Mouse (Mus musculus) spleen, adult 2 months (tissue): ENCODE data around the gene Coro1c. TPM values are rescaled to one million over a fixed set of nuclear protein-coding genes. Genes with fewer than 3 reads are reported as not detected.

ENCODE experiments used
- DNase-seq, 2 experiments: peaks; one replicate each; pipeline versions ENCODE4 v3.0.0 to v3.0.0-alpha.2; 2012 to 2021; ENCODE audit warnings: low spot score in 2 of 2, low read depth in 1 of 2
- H3K27ac ChIP-seq: fragments of 200-500 bp; 2 replicates; pipeline ENCODE4 v1.5.1; 2012; ENCODE audit warnings: low read length, inconsistent platforms; ENCODE audit not compliant: insufficient read depth
- H3K27me3 ChIP-seq: fragments of 200-500 bp; 2 replicates; pipeline ENCODE4 v1.6.1; 2012; ENCODE audit warnings: mild to moderate bottlenecking, moderate library complexity, low read length, inconsistent platforms; ENCODE audit not compliant: control insufficient read depth, insufficient read depth
- H3K36me3 ChIP-seq: fragments of 200-500 bp; 2 replicates; pipeline ENCODE4 v1.6.1; 2012; ENCODE audit warnings: mild to moderate bottlenecking, low read length, inconsistent platforms; ENCODE audit not compliant: control insufficient read depth, insufficient read depth
- H3K4me1 ChIP-seq: fragments of 200-500 bp; 2 replicates; pipeline ENCODE4 v1.6.1; 2011; ENCODE audit warnings: inconsistent platforms; ENCODE audit not compliant: control insufficient read depth, insufficient read depth, insufficient read length
- H3K4me3 ChIP-seq: fragments of 200-500 bp; 2 replicates; pipeline ENCODE4 v1.5.1; 2011; ENCODE audit warnings: mild to moderate bottlenecking, inconsistent platforms; ENCODE audit not compliant: insufficient read depth, insufficient read length; ENCODE audit errors: extremely low read depth
- CTCF ChIP-seq: fragments of 200-500 bp; IDR thresholded peaks from 2 replicates; pipeline ENCODE4 v1.5.1; 2011; ENCODE audit warnings: mild to moderate bottlenecking, inconsistent platforms; ENCODE audit not compliant: insufficient read depth, insufficient read length, insufficient replicate concordance; ENCODE audit errors: extremely low read depth
- POLR2A ChIP-seq: fragments of 200-500 bp; IDR thresholded peaks from 2 replicates; pipeline ENCODE4 v1.6.1; 2011; ENCODE audit warnings: low read depth, low read length, inconsistent platforms
- WGBS: fragments of 180-500 bp; shearing (Covaris S2); methylation state at CpG from one replicate; pipeline ENCODE4 v1.1.7; 2018; 5-methylcytosine and 5-hydroxymethylcytosine counted together
- polyA plus RNA-seq: library from polyadenylated mRNA; depleted of rRNA; stranded (reverse); fragments of >200 nt; gene quantifications from 2 replicates; pipeline ENCODE4 v1.2.3, GENCODE M21; 2012

Coro1c gene
- polyA plus RNA-seq, 1 experiment, result 38.3 TPM

GRCm38 (mm10) chr5:113844106-113844505 lies 64.5 kb downstream of the Coro1c start:
- Histone ChIP-seq H3K27me3 (no peaks in the 10 kb centered on the region), H3K36me3 (peaks cover 30% of the 10 kb centered on the region), H3K4me1 (peaks cover 9% of the 10 kb centered on the region; the same call in 1 of the 2 replicates), H3K4me3 (no peak overlapping the region), H3K27ac (no peak overlapping the region)
- no peak for DNase-seq
- 84% methylated on average over 15 of the region's 15 CpGs for WGBS
- TF ChIP-seq CTCF, result no peak
- no peak for TF ChIP-seq POLR2A

GRCm38 (mm10) chr5:113842906-113843305 lies 65.7 kb downstream of the Coro1c start:
- no peak for DNase-seq
- TF ChIP-seq CTCF (no peak), POLR2A (no peak)
- Histone ChIP-seq H3K4me3 (no peak overlapping the region), H3K27ac (peak overlapping the region; percentile 74), H3K4me1 (peaks cover 9% of the 10 kb centered on the region; the same call in 1 of the 2 replicates), H3K36me3 (peaks cover 26% of the 10 kb centered on the region), H3K27me3 (no peaks in the 10 kb centered on the region)
- WGBS, result 81% methylated on average over 9 of the region's 9 CpGs

GRCm38 (mm10) chr5:113842244-113842643 lies 66.3 kb downstream of the Coro1c start:
- Histone ChIP-seq H3K27me3 (no peaks in the 10 kb centered on the region), H3K36me3 (peaks cover 22% of the 10 kb centered on the region), H3K4me1 (peaks cover 11% of the 10 kb centered on the region; the same call in 1 of the 2 replicates), H3K4me3 (no peak overlapping the region), H3K27ac (peak overlapping the region; percentile 74)
- 43% methylated on average over 9 of the region's 9 CpGs for WGBS
- TF ChIP-seq POLR2A, result no peak
- no peak for TF ChIP-seq CTCF
- no peak for DNase-seq

GRCm38 (mm10) chr5:113841243-113842225 lies 67.0 kb downstream of the Coro1c start:
- Histone ChIP-seq H3K27me3 (no peaks in the 10 kb centered on the region), H3K4me3 (no peak overlapping the region), H3K27ac (peak overlapping the region; percentile 78), H3K36me3 (peaks cover 16% of the 10 kb centered on the region), H3K4me1 (peaks cover 16% of the 10 kb centered on the region; the same call in 1 of the 2 replicates)
- WGBS, result 44% methylated on average over 23 of the region's 23 CpGs
- no peak for DNase-seq
- no peak for TF ChIP-seq POLR2A
- no peak for TF ChIP-seq CTCF

- DNase-seq, result no peak
- Histone ChIP-seq H3K36me3 (peaks cover 8% of the 10 kb centered on the region), H3K27me3 (no peaks in the 10 kb centered on the region), H3K27ac (no peak overlapping the region), H3K4me3 (no peak overlapping the region), H3K4me1 (peaks cover 16% of the 10 kb centered on the region; the same call in 1 of the 2 replicates)
- 69% methylated on average over 4 of the region's 4 CpGs for WGBS
- no peak for TF ChIP-seq POLR2A
- no peak for TF ChIP-seq CTCF
Measured at GRCm38 (mm10) chr5:113840443-113840842, 68.1 kb downstream of the Coro1c start.

GRCm38 (mm10) chr5:113836961-113837360 lies 71.6 kb downstream of the Coro1c start:
- no peak for TF ChIP-seq CTCF
- no peak for TF ChIP-seq POLR2A
- WGBS, result 11% methylated on average over 10 of the region's 10 CpGs
- Histone ChIP-seq H3K36me3 (no peaks in the 10 kb centered on the region), H3K27ac (peak overlapping the region; percentile 38; the same call in 1 of the 2 replicates), H3K4me3 (no peak overlapping the region), H3K27me3 (no peaks in the 10 kb centered on the region), H3K4me1 (peaks cover 25% of the 10 kb centered on the region)
- no peak for DNase-seq
